Comparison of ENCODE assay signal across 16 mouse cellular contexts in genomic region chr3:155548204-155548603, GRCm38 (mm10).
"Had no signal": no experiment of that assay in that cellular context is flagged by ENCODE, and none has a peak within 500 bp of the region (broad histone marks: within the 10 kb centered on the region; RNA-seq: fewer than 3 reads in every experiment).

No protein-coding gene starts in this region.

- H3K4me1 ChIP-seq: kidney, embryonic 15.5 days; limb, embryonic 13.5 days; midbrain, embryonic 15.5 days; neural tube, embryonic 12.5 days; stomach, embryonic 15.5 days had no signal

- H3K27ac ChIP-seq: kidney, embryonic 15.5 days; layer of hippocampus, adult 2 months; limb, embryonic 13.5 days; liver, embryonic 14.5 days; midbrain, embryonic 15.5 days; neural tube, embryonic 12.5 days; stomach, embryonic 15.5 days had no signal

- H3K9ac ChIP-seq: kidney, embryonic 15.5 days; limb, embryonic 13.5 days; liver, embryonic 14.5 days; midbrain, embryonic 15.5 days; neural tube, embryonic 12.5 days; stomach, embryonic 15.5 days had no signal

- H3K4me2 ChIP-seq: kidney, embryonic 15.5 days; limb, embryonic 13.5 days; midbrain, embryonic 15.5 days; neural tube, embryonic 12.5 days; stomach, embryonic 15.5 days had no signal

- H3K9me3 ChIP-seq: kidney, embryonic 15.5 days; limb, embryonic 13.5 days; midbrain, embryonic 15.5 days; neural tube, embryonic 12.5 days; stomach, embryonic 15.5 days had no signal

- H3K4me3 ChIP-seq: kidney, embryonic 15.5 days; layer of hippocampus, adult 2 months; limb, embryonic 13.5 days; midbrain, embryonic 15.5 days; neural tube, embryonic 12.5 days; stomach, embryonic 15.5 days had no signal

- ATAC-seq: intestine, embryonic 16.5 days; midbrain, embryonic 15.5 days had no signal

- H3K27me3 ChIP-seq: kidney, embryonic 15.5 days; limb, embryonic 13.5 days; midbrain, embryonic 15.5 days; neural tube, embryonic 12.5 days; stomach, embryonic 15.5 days had no signal

- H3K36me3 ChIP-seq: kidney, embryonic 15.5 days; limb, embryonic 13.5 days; midbrain, embryonic 15.5 days; neural tube, embryonic 12.5 days; stomach, embryonic 15.5 days had no signal

- DNase-seq: kidney, adult 2 months; kidney, postnatal 25 days; left cerebral cortex, postnatal 4 days; lung, adult 18-20 months; lung, postnatal 36 days; right cerebral cortex, postnatal 14 days; thymus, adult 2 months; thymus, postnatal 25 days had no signal
